Mouse (Mus musculus) heart, embryonic 15.5 days (tissue): ENCODE results near the gene Esr2. TPM values are rescaled to one million over a fixed set of nuclear protein-coding genes. Genes with fewer than 3 reads are reported as not detected.

ENCODE experiments used
- ATAC-seq: fragments of 200-750 bp; cut with Nextera tagmentation; replicated peaks from 2 replicates; pipeline ENCODE4 v1.8.0; 2017; ENCODE audit warnings: low read depth, moderate TSS enrichment; ENCODE audit not compliant: insufficient number of reproducible peaks, insufficient read depth, low FRiP score
- H3K27ac ChIP-seq: fragments of 300-500 bp; sonication (generic); 2 replicates; pipeline ENCODE4 v1.5.1; 2015; ENCODE audit warnings: mild to moderate bottlenecking, inconsistent platforms
- H3K27me3 ChIP-seq: fragments of 300-500 bp; sonication (generic); 2 replicates; pipeline ENCODE4 v1.6.1; 2015; ENCODE audit warnings: inconsistent platforms
- H3K36me3 ChIP-seq: fragments of 300-500 bp; sonication (generic); 2 replicates; pipeline ENCODE4 v1.6.1; 2015; ENCODE audit warnings: mild to moderate bottlenecking, inconsistent platforms
- H3K4me1 ChIP-seq: fragments of 300-500 bp; sonication (generic); replicated peaks from 2 replicates; pipeline ENCODE4 v1.6.1; 2015; ENCODE audit warnings: inconsistent platforms
- H3K4me2 ChIP-seq: fragments of 300-500 bp; sonication (generic); 2 replicates; pipeline ENCODE4 v1.6.1; 2015; ENCODE audit warnings: inconsistent platforms, mild to moderate bottlenecking, moderate library complexity
- H3K4me3 ChIP-seq: fragments of 300-500 bp; sonication (generic); 2 replicates; pipeline ENCODE4 v1.5.1; 2015; ENCODE audit warnings: mild to moderate bottlenecking, inconsistent platforms
- H3K9ac ChIP-seq: fragments of 300-500 bp; sonication (generic); 2 replicates; pipeline ENCODE4 v1.6.1; 2015; ENCODE audit warnings: mild to moderate bottlenecking, inconsistent platforms
- H3K9me3 ChIP-seq: fragments of 300-500 bp; sonication (generic); replicated peaks from 2 replicates; pipeline ENCODE4 v1.6.1; 2016; ENCODE audit warnings: inconsistent platforms
- WGBS: fragments of 180-500 bp; shearing (Covaris S2); methylation state at CpG from one replicate; pipeline ENCODE4 v1.1.7; 2015; ENCODE audit warnings: mixed read lengths; 5-methylcytosine and 5-hydroxymethylcytosine counted together
- polyA plus RNA-seq: library from polyadenylated mRNA; unstranded; fragments of >200 nt; fragmentation: Nextera tagmentation; extraction: Ambion mirVana; gene quantifications from 2 replicates; pipeline ENCODE4 v1.2.1, GENCODE M21; 2015

Esr2 gene
- polyA plus RNA-seq, 1 experiment from 2014 or later, result 0.28 TPM

GRCm38 (mm10) chr12:76187849-76188248, 10.8 kb upstream of the Esr2 start:
- 33% methylated on average over 8 of the region's 8 CpGs for WGBS

GRCm38 (mm10) chr12:76186473-76186872, 9.4 kb upstream of the Esr2 start:
- Histone ChIP-seq H3K4me1 (no peaks in the 10 kb centered on the region), H3K27ac (no peak overlapping the region), H3K9ac (no peak overlapping the region), H3K27me3 (no peaks in the 10 kb centered on the region), H3K9me3 (no peaks in the 10 kb centered on the region), H3K4me3 (no peak overlapping the region), H3K4me2 (no peak overlapping the region), H3K36me3 (no peaks in the 10 kb centered on the region)
- 96% methylated on average over 1 of the region's 1 CpGs for WGBS
- ATAC-seq, result no peak

More at GRCm38 (mm10) chr12:76187849-76188248, 10.8 kb upstream of the Esr2 start:
- no peak overlapping the region for H3K27ac ChIP-seq
- no peaks in the 10 kb centered on the region for H3K27me3 ChIP-seq
- no peak overlapping the region for H3K9ac ChIP-seq
- no peaks in the 10 kb centered on the region for H3K36me3 ChIP-seq
- H3K4me2 ChIP-seq, result no peak overlapping the region
- no peaks in the 10 kb centered on the region for H3K4me1 ChIP-seq
- ATAC-seq, result no peak
- H3K9me3 ChIP-seq, result no peaks in the 10 kb centered on the region
- H3K4me3 ChIP-seq, result no peak overlapping the region

- Histone ChIP-seq H3K27ac (no peak overlapping the region), H3K4me3 (no peak overlapping the region), H3K4me1 (no peaks in the 10 kb centered on the region), H3K4me2 (no peak overlapping the region), H3K9ac (no peak overlapping the region), H3K27me3 (no peaks in the 10 kb centered on the region), H3K36me3 (no peaks in the 10 kb centered on the region), H3K9me3 (no peaks in the 10 kb centered on the region)
- ATAC-seq, result no peak
- WGBS, result 58% methylated on average over 10 of the region's 10 CpGs
These were observed 8.2 kb upstream of the Esr2 start for GRCm38 (mm10) chr12:76185167-76185816.

GRCm38 (mm10) chr12:76184271-76184670, 7.2 kb upstream of the Esr2 start:
- no peak for ATAC-seq
- 38% methylated on average over 6 of the region's 6 CpGs for WGBS

GRCm38 (mm10) chr12:76182831-76183230, 5.8 kb upstream of the Esr2 start:
- Histone ChIP-seq H3K4me2 (no peak overlapping the region), H3K27me3 (no peaks in the 10 kb centered on the region), H3K9ac (no peak overlapping the region), H3K4me1 (no peaks in the 10 kb centered on the region), H3K36me3 (no peaks in the 10 kb centered on the region), H3K4me3 (no peak overlapping the region), H3K9me3 (no peaks in the 10 kb centered on the region), H3K27ac (no peak overlapping the region)
- 88% methylated on average over 6 of the region's 6 CpGs for WGBS
- no peak for ATAC-seq

More at GRCm38 (mm10) chr12:76184271-76184670, 7.2 kb upstream of the Esr2 start:
- no peak overlapping the region for H3K27ac ChIP-seq
- H3K4me1 ChIP-seq, result no peaks in the 10 kb centered on the region
- H3K4me3 ChIP-seq, result no peak overlapping the region
- no peaks in the 10 kb centered on the region for H3K9me3 ChIP-seq
- H3K36me3 ChIP-seq, result no peaks in the 10 kb centered on the region
- no peaks in the 10 kb centered on the region for H3K27me3 ChIP-seq
- no peak overlapping the region for H3K9ac ChIP-seq
- H3K4me2 ChIP-seq, result no peak overlapping the region

- ATAC-seq, result no peak
- no peaks in the 10 kb centered on the region for H3K9me3 ChIP-seq
- H3K27ac ChIP-seq, result no peak overlapping the region
- no peak overlapping the region for H3K4me3 ChIP-seq
- 57% methylated on average over 8 of the region's 8 CpGs for WGBS
- H3K4me1 ChIP-seq, result peaks cover 8% of the 10 kb centered on the region; the same call in 1 of the 2 replicates
- H3K27me3 ChIP-seq, result no peaks in the 10 kb centered on the region
- no peaks in the 10 kb centered on the region for H3K36me3 ChIP-seq
- H3K4me2 ChIP-seq, result no peak overlapping the region
- no peak overlapping the region for H3K9ac ChIP-seq
These were observed 4.4 kb upstream of the Esr2 start for GRCm38 (mm10) chr12:76181471-76181870.

GRCm38 (mm10) chr12:76180442-76180841, 3.4 kb upstream of the Esr2 start:
- H3K4me2 ChIP-seq, result no peak overlapping the region
- H3K27ac ChIP-seq, result no peak overlapping the region
- no peak overlapping the region for H3K9ac ChIP-seq
- no peak for ATAC-seq
- no peaks in the 10 kb centered on the region for H3K36me3 ChIP-seq
- no peaks in the 10 kb centered on the region for H3K27me3 ChIP-seq
- H3K9me3 ChIP-seq, result no peaks in the 10 kb centered on the region
- 70% methylated on average over 6 of the region's 6 CpGs for WGBS
- peaks cover 8% of the 10 kb centered on the region; the same call in 1 of the 2 replicates for H3K4me1 ChIP-seq
- H3K4me3 ChIP-seq, result no peak overlapping the region

GRCm38 (mm10) chr12:76179527-76179926, 2.5 kb upstream of the Esr2 start:
- Histone ChIP-seq H3K27me3 (no peaks in the 10 kb centered on the region), H3K27ac (no peak overlapping the region), H3K4me2 (no peak overlapping the region), H3K36me3 (no peaks in the 10 kb centered on the region), H3K4me1 (peaks cover 8% of the 10 kb centered on the region; the same call in 1 of the 2 replicates), H3K9ac (no peak overlapping the region), H3K9me3 (no peaks in the 10 kb centered on the region), H3K4me3 (no peak overlapping the region)
- WGBS, result 44% methylated on average over 4 of the region's 4 CpGs
- no peak for ATAC-seq

- no peak overlapping the region for H3K27ac ChIP-seq
These were observed 2.0 kb upstream of the Esr2 start for GRCm38 (mm10) chr12:76179051-76179450.

GRCm38 (mm10) chr12:76177864-76178518, 932 bp upstream of the Esr2 start:
- H3K27me3 ChIP-seq, result no peaks in the 10 kb centered on the region
- H3K4me3 ChIP-seq, result peak overlapping the region; percentile 56

More at GRCm38 (mm10) chr12:76179051-76179450, 2.0 kb upstream of the Esr2 start:
- peaks cover 8% of the 10 kb centered on the region; the same call in 1 of the 2 replicates for H3K4me1 ChIP-seq
- H3K9ac ChIP-seq, result no peak overlapping the region
- H3K36me3 ChIP-seq, result no peaks in the 10 kb centered on the region
- no peaks in the 10 kb centered on the region for H3K9me3 ChIP-seq
- H3K27me3 ChIP-seq, result no peaks in the 10 kb centered on the region
- no peak for ATAC-seq
- WGBS, result 68% methylated on average over 5 of the region's 5 CpGs
- H3K4me2 ChIP-seq, result no peak overlapping the region
- no peak overlapping the region for H3K4me3 ChIP-seq

GRCm38 (mm10) chr12:76165641-76166040, 11.4 kb downstream of the Esr2 start:
- ATAC-seq, result no peak
- Histone ChIP-seq H3K27ac (no peak overlapping the region), H3K27me3 (no peaks in the 10 kb centered on the region), H3K4me1 (no peaks in the 10 kb centered on the region), H3K4me2 (no peak overlapping the region), H3K9ac (no peak overlapping the region), H3K9me3 (no peaks in the 10 kb centered on the region), H3K36me3 (no peaks in the 10 kb centered on the region), H3K4me3 (no peak overlapping the region)
- WGBS, result 42% methylated on average over 5 of the region's 5 CpGs

More at GRCm38 (mm10) chr12:76177864-76178518, 932 bp upstream of the Esr2 start:
- Histone ChIP-seq H3K4me2 (peak overlapping the region; percentile 86), H3K9ac (no peak overlapping the region), H3K9me3 (no peaks in the 10 kb centered on the region), H3K4me1 (peaks cover 8% of the 10 kb centered on the region; the same call in 1 of the 2 replicates), H3K36me3 (no peaks in the 10 kb centered on the region), H3K27ac (no peak overlapping the region)
- 36% methylated on average over 16 of the region's 16 CpGs for WGBS
- no peak for ATAC-seq
